Mouse (Mus musculus) heart, postnatal 0 days (tissue): ENCODE results near the gene Espl1.

ENCODE experiments used
- CTCF ChIP-seq: IDR thresholded peaks from 2 replicates; pipeline ENCODE4 v1.5.1; 2016; ENCODE audit warnings: antibody characterized with exemption, control low read depth, low read depth
- EP300 ChIP-seq: IDR thresholded peaks from 2 replicates; pipeline ENCODE4 v1.6.1; 2016; ENCODE audit warnings: antibody characterized with exemption, low read depth

GRCm38 (mm10) chr15:102246866-102247251 is 49.2 kb upstream of the Espl1 start:
- no peak for TF ChIP-seq EP300
- TF ChIP-seq CTCF: no peak
